Mouse (Mus musculus) ES-E14 (cell line): ENCODE results near the gene Klhdc10.
A peak's percentile ranks its signal among the peaks of the same experiment; 100 is the strongest.

Experiments
- HCFC1 ChIP-seq: IDR thresholded peaks from 2 replicates; pipeline ENCODE4 v1.6.1; 2012; ENCODE audit warnings: low read length, inconsistent platforms, borderline replicate concordance; ENCODE audit not compliant: insufficient read depth
- MAFK ChIP-seq: IDR thresholded peaks from 2 replicates; pipeline ENCODE4 v1.6.1; 2014; ENCODE audit warnings: mild to moderate bottlenecking, low read depth, low read length, inconsistent platforms; ENCODE audit not compliant: insufficient read depth
- ZC3H11A ChIP-seq: IDR thresholded peaks from 2 replicates; pipeline ENCODE4 v1.6.1; 2012; ENCODE audit warnings: low read depth, mild to moderate bottlenecking, inconsistent platforms, low read length, borderline replicate concordance

- TF ChIP-seq ZC3H11A (no peak), HCFC1 (peak; percentile 83), MAFK (peak; percentile 62; the same call in 1 of the 2 replicates)
Observed at GRCm38 (mm10) chr6:30401308-30402015, at the start of gene Klhdc10.
